Mouse (Mus musculus): ENCODE measurements around the gene Kctd21. TPM values are rescaled to one million over a fixed set of nuclear protein-coding genes. Genes with fewer than 3 reads are reported as not detected.

The Kctd21 gene
- 1.4 TPM in 2 replicates for polyA plus RNA-seq (2015; fragmentation: Nextera tagmentation; extraction: Ambion mirVana)

GRCm38 (mm10) chr7:97331726-97332666, at the start of gene Kctd21, which contains the start of gene Usp35:
Gene Kctd21, plus strand, starts transcription at chr7:97332327.
Gene Usp35, minus strand, starts transcription at chr7:97332020.
- Histone ChIP-seq H3K4me3 (ENCODE audit: low read depth, low read length) (peak within 1 kb of the TSS; percentile 88), H3K27ac (ENCODE audit: low read depth, low read length) (no peak within 1 kb of the TSS), H3K9ac (ENCODE audit: low read depth, low read length) (peak within 1 kb of the TSS; percentile 65), H3K4me1 (replicated peaks; ENCODE audit: control insufficient read depth, insufficient read depth, low read length) (peaks cover 3% of the 10 kb centered on the region; the same call in 1 of the 2 replicates), H3K9me3 (ENCODE audit: control insufficient read depth) (no peaks in the 10 kb centered on the region), H3K36me3 (ENCODE audit: control insufficient read depth, insufficient read depth) (no peaks in the 10 kb centered on the region), H3K4me2 (replicated peaks; ENCODE audit: low read depth) (peak within 1 kb of the TSS; percentile 94), H3K27me3 (replicated peaks; ENCODE audit: control insufficient read depth, insufficient read depth, low read length) (no peaks in the 10 kb centered on the region)
- WGBS, result under 1% methylated on average over 68 of the region's 68 CpGs
- ATAC-seq, result peak; percentile 98
- TF ChIP-seq CTCF (IDR thresholded peaks at IDR 0.05; ENCODE audit: low read depth), result peak; percentile 65

GRCm38 (mm10) chr7:97296986-97297385, 35.1 kb upstream of the Kctd21 start:
- Histone ChIP-seq H3K36me3 (ENCODE audit: control insufficient read depth, insufficient read depth) (peaks cover 20% of the 10 kb centered on the region), H3K4me3 (ENCODE audit: low read depth, low read length) (no peak overlapping the region), H3K4me1 (replicated peaks; ENCODE audit: control insufficient read depth, insufficient read depth, low read length) (no peaks in the 10 kb centered on the region), H3K27me3 (replicated peaks; ENCODE audit: control insufficient read depth, insufficient read depth, low read length) (no peaks in the 10 kb centered on the region), H3K4me2 (replicated peaks; ENCODE audit: low read depth) (no peak overlapping the region), H3K9me3 (ENCODE audit: control insufficient read depth) (no peaks in the 10 kb centered on the region), H3K9ac (ENCODE audit: low read depth, low read length) (no peak overlapping the region), H3K27ac (ENCODE audit: low read depth, low read length) (no peak overlapping the region)
- no peak for ATAC-seq
- WGBS, result 50% methylated on average over 2 of the region's 2 CpGs
- TF ChIP-seq CTCF (IDR thresholded peaks at IDR 0.05; ENCODE audit: low read depth), result no peak

GRCm38 (mm10) chr7:97297466-97297865, 34.7 kb upstream of the Kctd21 start:
- ATAC-seq, result no peak
- 0% methylated on average over 2 of the region's 2 CpGs for WGBS
- Histone ChIP-seq H3K9ac (ENCODE audit: low read depth, low read length) (no peak overlapping the region), H3K9me3 (ENCODE audit: control insufficient read depth) (no peaks in the 10 kb centered on the region), H3K27me3 (replicated peaks; ENCODE audit: control insufficient read depth, insufficient read depth, low read length) (no peaks in the 10 kb centered on the region), H3K4me1 (replicated peaks; ENCODE audit: control insufficient read depth, insufficient read depth, low read length) (no peaks in the 10 kb centered on the region), H3K27ac (ENCODE audit: low read depth, low read length) (no peak overlapping the region), H3K4me2 (replicated peaks; ENCODE audit: low read depth) (no peak overlapping the region), H3K4me3 (ENCODE audit: low read depth, low read length) (no peak overlapping the region), H3K36me3 (ENCODE audit: control insufficient read depth, insufficient read depth) (peaks cover 25% of the 10 kb centered on the region)
- peak; percentile 96 for TF ChIP-seq CTCF (IDR thresholded peaks at IDR 0.05; ENCODE audit: low read depth)

- H3K4me2 ChIP-seq (replicated peaks; ENCODE audit: low read depth), result no peak overlapping the region
- no peak overlapping the region for H3K9ac ChIP-seq (ENCODE audit: low read depth, low read length)
- no peak overlapping the region for H3K27ac ChIP-seq (ENCODE audit: low read depth, low read length)
- WGBS, result 98% methylated on average over 2 of the region's 2 CpGs
- no peak overlapping the region for H3K4me3 ChIP-seq (ENCODE audit: low read depth, low read length)
- ATAC-seq, result no peak
- H3K4me1 ChIP-seq (replicated peaks; ENCODE audit: control insufficient read depth, insufficient read depth, low read length), result no peaks in the 10 kb centered on the region
- H3K27me3 ChIP-seq (replicated peaks; ENCODE audit: control insufficient read depth, insufficient read depth, low read length), result no peaks in the 10 kb centered on the region
- H3K36me3 ChIP-seq (ENCODE audit: control insufficient read depth, insufficient read depth), result peaks cover 32% of the 10 kb centered on the region
- no peaks in the 10 kb centered on the region for H3K9me3 ChIP-seq (ENCODE audit: control insufficient read depth)
- TF ChIP-seq CTCF (IDR thresholded peaks at IDR 0.05; ENCODE audit: low read depth), result no peak
These were observed 33.8 kb upstream of the Kctd21 start for GRCm38 (mm10) chr7:97298279-97298678.

- H3K9ac ChIP-seq (ENCODE audit: low read depth, low read length), result no peak overlapping the region
- no peak for ATAC-seq
- 85% methylated on average over 6 of the region's 6 CpGs for WGBS
- no peak overlapping the region for H3K4me2 ChIP-seq (replicated peaks; ENCODE audit: low read depth)
- peaks cover 39% of the 10 kb centered on the region for H3K36me3 ChIP-seq (ENCODE audit: control insufficient read depth, insufficient read depth)
- no peaks in the 10 kb centered on the region for H3K4me1 ChIP-seq (replicated peaks; ENCODE audit: control insufficient read depth, insufficient read depth, low read length)
- H3K27ac ChIP-seq (ENCODE audit: low read depth, low read length), result no peak overlapping the region
- H3K9me3 ChIP-seq (ENCODE audit: control insufficient read depth), result no peaks in the 10 kb centered on the region
- H3K27me3 ChIP-seq (replicated peaks; ENCODE audit: control insufficient read depth, insufficient read depth, low read length), result no peaks in the 10 kb centered on the region
- TF ChIP-seq CTCF (IDR thresholded peaks at IDR 0.05; ENCODE audit: low read depth), result no peak
- H3K4me3 ChIP-seq (ENCODE audit: low read depth, low read length), result no peak overlapping the region
These were observed 33.2 kb upstream of the Kctd21 start for GRCm38 (mm10) chr7:97298943-97299342.

GRCm38 (mm10) chr7:97300914-97301313, 31.2 kb upstream of the Kctd21 start:
- no peak overlapping the region for H3K9ac ChIP-seq (ENCODE audit: low read depth, low read length)
- H3K27me3 ChIP-seq (replicated peaks; ENCODE audit: control insufficient read depth, insufficient read depth, low read length), result no peaks in the 10 kb centered on the region
- H3K4me1 ChIP-seq (replicated peaks; ENCODE audit: control insufficient read depth, insufficient read depth, low read length), result no peaks in the 10 kb centered on the region
- H3K9me3 ChIP-seq (ENCODE audit: control insufficient read depth), result no peaks in the 10 kb centered on the region
- no peak overlapping the region for H3K27ac ChIP-seq (ENCODE audit: low read depth, low read length)
- peaks cover 59% of the 10 kb centered on the region for H3K36me3 ChIP-seq (ENCODE audit: control insufficient read depth, insufficient read depth)
- no peak for ATAC-seq
- no peak overlapping the region for H3K4me3 ChIP-seq (ENCODE audit: low read depth, low read length)
- H3K4me2 ChIP-seq (replicated peaks; ENCODE audit: low read depth), result no peak overlapping the region
- TF ChIP-seq CTCF (IDR thresholded peaks at IDR 0.05; ENCODE audit: low read depth), result no peak
- 89% methylated on average over 2 of the region's 2 CpGs for WGBS

Data from intestine, postnatal 0 days (tissue).